Mouse (Mus musculus) testis, adult 2 months (tissue): ENCODE data around the gene Nova2. TPM values are rescaled to one million over a fixed set of nuclear protein-coding genes. Genes with fewer than 3 reads are reported as not detected.
A peak's percentile ranks its signal among the peaks of the same experiment; 100 is the strongest.

Experiments
- H3K27ac ChIP-seq: fragments of 200-500 bp; 2 replicates; pipeline ENCODE4 v1.5.1; 2012; ENCODE audit warnings: low read depth, low read length; ENCODE audit not compliant: control insufficient read depth, insufficient read depth
- H3K27me3 ChIP-seq: fragments of 200-500 bp; 2 replicates; pipeline ENCODE4 v1.6.1; 2012; ENCODE audit warnings: mild to moderate bottlenecking, low read length, moderate library complexity; ENCODE audit not compliant: control insufficient read depth, insufficient read depth
- H3K36me3 ChIP-seq: fragments of 200-500 bp; 2 replicates; pipeline ENCODE4 v1.6.1; 2012; ENCODE audit warnings: mild to moderate bottlenecking, low read length; ENCODE audit not compliant: control insufficient read depth, insufficient read depth
- H3K4me1 ChIP-seq: fragments of 200-500 bp; 2 replicates; pipeline ENCODE4 v1.6.1; 2012; ENCODE audit warnings: low read length; ENCODE audit not compliant: control insufficient read depth, insufficient read depth
- H3K4me3 ChIP-seq: fragments of 200-500 bp; 2 replicates; pipeline ENCODE4 v1.5.1; 2012; ENCODE audit warnings: low read depth, mild to moderate bottlenecking, low read length, moderate library complexity, mixed read lengths; ENCODE audit not compliant: control insufficient read depth
- CTCF ChIP-seq: fragments of 200-500 bp; IDR thresholded peaks from 2 replicates; pipeline ENCODE4 v1.5.1; 2012; ENCODE audit warnings: low read depth, mild to moderate bottlenecking, inconsistent platforms, low read length, moderate library complexity; ENCODE audit not compliant: control insufficient read depth, insufficient read depth, insufficient replicate concordance
- POLR2A ChIP-seq: fragments of 200-500 bp; IDR thresholded peaks from 2 replicates; pipeline ENCODE4 v1.6.1; 2012; ENCODE audit warnings: low read depth, mild to moderate bottlenecking, inconsistent platforms, low read length, moderate library complexity; ENCODE audit not compliant: control insufficient read depth
- polyA plus RNA-seq: library from polyadenylated mRNA; depleted of rRNA; stranded (reverse); fragments of >200 nt; gene quantifications from 2 replicates; pipeline ENCODE4 v1.2.3, GENCODE M21; 2012

Gene Nova2
- polyA plus RNA-seq, 1 experiment: 2.4 TPM

GRCm38 (mm10) chr7:18926041-18926790, 528 bp downstream of the Nova2 start:
- peaks cover 24% of the 10 kb centered on the region for H3K4me1 ChIP-seq
- H3K36me3 ChIP-seq: no peaks in the 10 kb centered on the region
- no peaks in the 10 kb centered on the region; the same call in 1 of the 2 replicates for H3K27me3 ChIP-seq
- no peak for TF ChIP-seq CTCF
- H3K27ac ChIP-seq: no peak overlapping the region
- H3K4me3 ChIP-seq: peak overlapping the region; percentile 58

- Histone ChIP-seq H3K4me1 (peaks cover 23% of the 10 kb centered on the region), H3K36me3 (no peaks in the 10 kb centered on the region), H3K27ac (no peak overlapping the region), H3K27me3 (no peaks in the 10 kb centered on the region; the same call in 1 of the 2 replicates), H3K4me3 (peak overlapping the region; percentile 58)
- TF ChIP-seq POLR2A (no peak), CTCF (no peak)
These were observed 1.2 kb downstream of the Nova2 start for GRCm38 (mm10) chr7:18926911-18927310.

GRCm38 (mm10) chr7:18927759-18928158, 2.1 kb downstream of the Nova2 start:
- H3K27ac ChIP-seq: no peak overlapping the region
- H3K4me3 ChIP-seq: no peak overlapping the region
- peaks cover 23% of the 10 kb centered on the region for H3K4me1 ChIP-seq
- TF ChIP-seq CTCF: no peak
- no peaks in the 10 kb centered on the region for H3K36me3 ChIP-seq
- H3K27me3 ChIP-seq: no peaks in the 10 kb centered on the region; the same call in 1 of the 2 replicates

GRCm38 (mm10) chr7:18942376-18942775, 16.7 kb downstream of the Nova2 start:
- H3K4me1 ChIP-seq: peaks cover 12% of the 10 kb centered on the region
- no peaks in the 10 kb centered on the region for H3K36me3 ChIP-seq
- H3K27me3 ChIP-seq: no peaks in the 10 kb centered on the region
- TF ChIP-seq CTCF (no peak), POLR2A (no peak)
- H3K4me3 ChIP-seq: no peak overlapping the region
- H3K27ac ChIP-seq: no peak overlapping the region

- TF ChIP-seq POLR2A (no peak), CTCF (no peak)
- Histone ChIP-seq H3K27me3 (no peaks in the 10 kb centered on the region), H3K4me1 (peaks cover 10% of the 10 kb centered on the region), H3K36me3 (no peaks in the 10 kb centered on the region), H3K27ac (no peak overlapping the region), H3K4me3 (no peak overlapping the region)
These were observed 17.1 kb downstream of the Nova2 start for GRCm38 (mm10) chr7:18942815-18943214.

- Histone ChIP-seq H3K27ac (no peak overlapping the region), H3K27me3 (no peaks in the 10 kb centered on the region), H3K4me3 (no peak overlapping the region), H3K4me1 (peaks cover 22% of the 10 kb centered on the region), H3K36me3 (no peaks in the 10 kb centered on the region)
- TF ChIP-seq POLR2A (no peak), CTCF (no peak)
These were observed 22.5 kb downstream of the Nova2 start for GRCm38 (mm10) chr7:18948151-18948550.

- Histone ChIP-seq H3K4me1 (peaks cover 22% of the 10 kb centered on the region), H3K27me3 (no peaks in the 10 kb centered on the region), H3K27ac (peak overlapping the region; percentile 81), H3K4me3 (peak overlapping the region; percentile 90), H3K36me3 (no peaks in the 10 kb centered on the region)
- TF ChIP-seq CTCF (no peak), POLR2A (no peak; the same call in 1 of the 2 replicates)
These were observed 24.3 kb downstream of the Nova2 start for GRCm38 (mm10) chr7:18949781-18950522.

GRCm38 (mm10) chr7:18950523-18951315, 25.0 kb downstream of the Nova2 start:
- H3K27me3 ChIP-seq: no peaks in the 10 kb centered on the region
- peak overlapping the region; percentile 81 for H3K27ac ChIP-seq
- H3K4me3 ChIP-seq: peak overlapping the region; percentile 90
- no peaks in the 10 kb centered on the region for H3K36me3 ChIP-seq
- H3K4me1 ChIP-seq: peaks cover 22% of the 10 kb centered on the region
- TF ChIP-seq CTCF: no peak
- TF ChIP-seq POLR2A: no peak; the same call in 1 of the 2 replicates
